Mouse (Mus musculus) forebrain, postnatal 0 days (tissue): ENCODE measurements around the gene Adamts4. TPM values are rescaled to one million over a fixed set of nuclear protein-coding genes. Genes with fewer than 3 reads are reported as not detected.

Source experiments
- ATAC-seq: fragments of 200-750 bp; cut with Nextera tagmentation; 2 replicates; pipeline ENCODE4 v1.8.0; 2017; ENCODE audit warnings: mild to moderate bottlenecking, moderate library complexity
- DNase-seq: peaks from one replicate; pipeline ENCODE4 v3.0.0-alpha.2; 2015
- H3K27ac ChIP-seq: fragments of 300-500 bp; sonication (generic); 2 replicates; pipeline ENCODE4 v1.5.1; 2014; ENCODE audit warnings: low read depth, mild to moderate bottlenecking, antibody characterized with exemption, low read length, moderate library complexity, mixed read lengths
- H3K27me3 ChIP-seq: fragments of 300-500 bp; sonication (generic); 2 replicates; pipeline ENCODE4 v1.6.1; 2014; ENCODE audit warnings: mild to moderate bottlenecking, low read length, mixed read lengths; ENCODE audit not compliant: insufficient read depth
- H3K36me3 ChIP-seq: fragments of 300-500 bp; sonication (generic); 2 replicates; pipeline ENCODE4 v1.6.1; 2014; ENCODE audit warnings: mild to moderate bottlenecking, moderate library complexity; ENCODE audit not compliant: insufficient read depth
- H3K4me1 ChIP-seq: fragments of 300-500 bp; sonication (generic); 2 replicates; pipeline ENCODE4 v1.6.1; 2014; ENCODE audit warnings: antibody characterized with exemption; ENCODE audit not compliant: insufficient read depth
- H3K4me2 ChIP-seq: fragments of 300-500 bp; sonication (generic); 2 replicates; pipeline ENCODE4 v1.6.1; 2014; ENCODE audit warnings: low read depth, mild to moderate bottlenecking, moderate library complexity
- H3K4me3 ChIP-seq: fragments of 300-500 bp; sonication (generic); 2 replicates; pipeline ENCODE4 v1.5.1; 2014; ENCODE audit warnings: low read depth, low read length, mixed read lengths
- H3K9ac ChIP-seq: fragments of 300-500 bp; sonication (generic); 2 replicates; pipeline ENCODE4 v1.6.1; 2014; ENCODE audit warnings: mild to moderate bottlenecking
- H3K9me3 ChIP-seq: fragments of 300-500 bp; sonication (generic); 2 replicates; pipeline ENCODE4 v1.6.1; 2016; ENCODE audit warnings: low read length
- CTCF ChIP-seq: sonication (generic); IDR thresholded peaks from 2 replicates; pipeline ENCODE4 v1.5.1; 2016; ENCODE audit warnings: antibody characterized with exemption, control low read depth, low read depth
- WGBS: fragments of 180-500 bp; shearing (Covaris S2); extraction: QIAGEN DNeasy Blood & Tissue Kit; methylation state at CpG from one replicate; pipeline ENCODE4 v1.1.7; 2014; 5-methylcytosine and 5-hydroxymethylcytosine counted together
- polyA plus RNA-seq: library from polyadenylated mRNA; unstranded; fragments of >200 nt; fragmentation: Nextera tagmentation; extraction: Ambion mirVana; gene quantifications from 2 replicates; pipeline ENCODE4 v1.2.1, GENCODE M21; 2015
- total RNA-seq: library from RNA; depleted of rRNA; stranded (reverse); fragments of >200 nt; gene quantifications from 2 replicates; pipeline ENCODE4 v1.2.3, GENCODE M21; 2014

The Adamts4 gene
- total and polyA plus RNA-seq, 2 experiments from 2014 or later = 5.6 to 5.9 TPM

DNA sequence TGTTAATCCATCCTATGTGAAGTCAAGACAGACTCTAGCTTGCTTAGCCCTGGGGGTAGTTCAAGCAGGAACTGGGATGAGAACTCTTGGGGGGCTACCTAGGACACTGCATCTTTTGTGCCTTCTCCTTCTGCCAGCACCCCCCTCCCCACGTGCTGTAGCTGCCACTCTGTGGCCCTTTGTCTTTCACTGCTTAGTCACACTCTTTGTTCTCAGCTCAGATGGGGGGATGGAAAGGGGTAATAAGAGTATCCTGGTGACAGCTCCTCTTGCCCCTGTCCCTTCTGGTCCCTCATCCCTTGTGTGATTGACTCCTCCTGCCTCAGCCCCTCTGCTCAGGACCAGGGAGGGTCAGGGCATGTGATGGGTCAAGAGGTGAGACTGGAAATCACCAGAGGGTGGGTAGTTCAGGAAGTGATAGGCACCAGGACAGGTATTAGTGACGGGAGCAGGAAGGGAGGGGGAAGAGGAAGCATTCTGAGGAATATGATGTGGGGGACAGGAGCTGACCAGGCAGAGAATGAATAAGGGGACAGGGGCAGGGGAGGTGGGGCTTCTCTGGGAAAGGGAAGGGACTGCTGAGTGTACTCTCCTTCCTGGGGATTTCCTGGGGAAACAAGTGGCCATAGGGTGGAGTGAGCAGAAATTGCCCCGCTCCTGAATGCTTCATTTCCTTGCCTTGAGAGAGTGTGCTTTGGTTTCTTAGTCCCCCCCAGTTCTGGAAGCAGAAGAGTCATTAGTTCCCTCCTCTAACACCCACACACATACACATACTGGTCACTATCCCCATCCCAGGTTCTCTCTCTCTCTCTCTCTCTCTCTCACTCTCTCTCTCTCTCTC lies 1.6 kb upstream of the Adamts4 start:
- 43% methylated on average over 3 of the region's 3 CpGs for WGBS
- peaks cover 15% of the 10 kb centered on the region; the same call in 1 of the 2 replicates for H3K4me1 ChIP-seq

DNA sequence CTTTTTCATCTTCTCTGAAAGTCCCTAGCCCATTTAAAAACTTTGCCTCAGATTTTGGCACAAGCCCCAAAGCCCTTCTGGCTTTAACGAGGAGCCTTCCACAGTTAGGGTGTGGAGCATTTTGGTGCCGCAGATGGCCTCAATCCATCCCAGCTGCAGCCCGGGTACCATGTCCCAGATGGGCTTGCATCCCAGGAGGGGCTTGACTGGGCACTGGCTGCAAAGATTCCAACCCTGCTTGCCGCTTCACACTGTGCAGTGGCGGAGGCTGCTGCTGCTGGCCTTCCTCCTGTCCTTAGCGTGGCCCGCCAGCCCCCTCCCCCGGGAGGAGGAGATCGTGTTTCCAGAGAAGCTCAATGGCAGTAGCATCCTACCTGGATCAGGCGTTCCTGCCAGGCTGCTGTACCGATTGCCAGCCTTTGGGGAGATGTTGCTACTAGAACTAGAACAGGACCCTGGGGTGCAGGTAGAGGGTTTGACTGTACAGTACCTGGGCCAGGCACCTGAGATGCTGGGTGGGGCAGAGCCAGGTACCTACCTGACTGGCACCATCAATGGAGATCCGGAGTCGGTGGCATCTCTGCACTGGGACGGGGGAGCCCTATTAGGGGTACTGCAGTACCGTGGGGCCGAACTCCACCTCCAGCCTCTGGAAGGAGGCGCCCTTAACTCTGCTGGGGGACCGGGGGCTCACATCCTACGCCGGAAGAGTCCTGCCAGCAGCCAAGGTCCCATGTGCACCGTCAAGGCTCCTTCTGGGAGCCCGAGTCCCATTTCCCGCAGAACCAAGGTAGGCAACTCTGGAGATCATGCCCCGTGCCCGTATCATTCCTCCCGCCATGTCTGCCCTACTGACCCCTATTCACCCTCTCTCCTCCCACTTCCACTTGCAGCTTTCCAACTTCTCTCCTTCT lies 716 bp downstream of the Adamts4 start, which contains the start of gene Ndufs2:
Ndufs2 (minus strand) TSS at position 709 of the 914 bp plus-strand sequence.
- Histone ChIP-seq H3K9me3 (no peaks in the 10 kb centered on the region), H3K27me3 (no peaks in the 10 kb centered on the region), H3K27ac (peak within 1 kb of the TSS; percentile 47; the same call in 1 of the 2 replicates), H3K4me1 (peaks cover 15% of the 10 kb centered on the region; the same call in 1 of the 2 replicates), H3K9ac (peak within 1 kb of the TSS; percentile 43), H3K4me3 (peak within 1 kb of the TSS; percentile 25), H3K36me3 (no peaks in the 10 kb centered on the region), H3K4me2 (peak within 1 kb of the TSS; percentile 53)
- TF ChIP-seq CTCF = no peak
- 13% methylated on average over 26 of the region's 26 CpGs for WGBS
- ATAC-seq = peak; percentile 16; the same call in 1 of the 2 replicates
- DNase-seq = peak; percentile 68

More for the DNA sequence above, 1.6 kb upstream of the Adamts4 start:
- no peaks in the 10 kb centered on the region for H3K9me3 ChIP-seq
- H3K27me3 ChIP-seq = no peaks in the 10 kb centered on the region
- no peak overlapping the region for H3K9ac ChIP-seq
- no peaks in the 10 kb centered on the region for H3K36me3 ChIP-seq
- ATAC-seq (no peak), DNase-seq (no peak)
- H3K4me3 ChIP-seq = no peak overlapping the region
- TF ChIP-seq CTCF = no peak
- no peak overlapping the region for H3K4me2 ChIP-seq
- H3K27ac ChIP-seq = no peak overlapping the region

- Histone ChIP-seq H3K27ac (no peak overlapping the region), H3K9me3 (no peaks in the 10 kb centered on the region), H3K4me2 (peak overlapping the region; percentile 53), H3K4me1 (peaks cover 15% of the 10 kb centered on the region; the same call in 1 of the 2 replicates), H3K9ac (no peak overlapping the region; the same call in 1 of the 2 replicates), H3K4me3 (peak overlapping the region; percentile 25), H3K36me3 (no peaks in the 10 kb centered on the region), H3K27me3 (no peaks in the 10 kb centered on the region)
- TF ChIP-seq CTCF = no peak
- ATAC-seq = no peak
- DNase-seq = no peak
- 11% methylated on average over 13 of the region's 13 CpGs for WGBS
These were observed 1.5 kb downstream of the Adamts4 start for GRCm38 (mm10) chr1:171251594-171252324.

DNA sequence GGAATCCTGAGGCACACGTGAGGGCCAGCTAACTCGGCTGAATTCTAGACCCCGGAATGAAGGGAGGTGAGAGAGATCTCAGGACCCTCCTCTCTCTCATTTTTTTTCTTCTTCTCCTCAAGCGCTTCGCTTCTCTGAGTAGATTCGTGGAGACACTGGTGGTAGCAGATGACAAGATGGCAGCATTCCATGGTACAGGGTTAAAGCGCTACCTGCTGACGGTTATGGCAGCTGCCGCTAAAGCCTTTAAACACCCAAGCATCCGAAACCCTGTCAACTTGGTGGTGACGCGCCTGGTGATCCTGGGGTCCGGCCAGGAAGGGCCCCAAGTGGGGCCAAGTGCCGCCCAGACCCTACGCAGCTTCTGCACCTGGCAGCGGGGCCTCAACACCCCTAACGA lies 2.2 kb downstream of the Adamts4 start:
- Histone ChIP-seq H3K27me3 (no peaks in the 10 kb centered on the region), H3K4me3 (no peak overlapping the region), H3K36me3 (no peaks in the 10 kb centered on the region), H3K9ac (no peak overlapping the region), H3K4me1 (peaks cover 15% of the 10 kb centered on the region; the same call in 1 of the 2 replicates), H3K4me2 (peak overlapping the region; percentile 53; the same call in 1 of the 2 replicates), H3K9me3 (no peaks in the 10 kb centered on the region), H3K27ac (no peak overlapping the region)
- DNase-seq (no peak), ATAC-seq (no peak)
- no peak for TF ChIP-seq CTCF
- 52% methylated on average over 17 of the region's 17 CpGs for WGBS

DNA sequence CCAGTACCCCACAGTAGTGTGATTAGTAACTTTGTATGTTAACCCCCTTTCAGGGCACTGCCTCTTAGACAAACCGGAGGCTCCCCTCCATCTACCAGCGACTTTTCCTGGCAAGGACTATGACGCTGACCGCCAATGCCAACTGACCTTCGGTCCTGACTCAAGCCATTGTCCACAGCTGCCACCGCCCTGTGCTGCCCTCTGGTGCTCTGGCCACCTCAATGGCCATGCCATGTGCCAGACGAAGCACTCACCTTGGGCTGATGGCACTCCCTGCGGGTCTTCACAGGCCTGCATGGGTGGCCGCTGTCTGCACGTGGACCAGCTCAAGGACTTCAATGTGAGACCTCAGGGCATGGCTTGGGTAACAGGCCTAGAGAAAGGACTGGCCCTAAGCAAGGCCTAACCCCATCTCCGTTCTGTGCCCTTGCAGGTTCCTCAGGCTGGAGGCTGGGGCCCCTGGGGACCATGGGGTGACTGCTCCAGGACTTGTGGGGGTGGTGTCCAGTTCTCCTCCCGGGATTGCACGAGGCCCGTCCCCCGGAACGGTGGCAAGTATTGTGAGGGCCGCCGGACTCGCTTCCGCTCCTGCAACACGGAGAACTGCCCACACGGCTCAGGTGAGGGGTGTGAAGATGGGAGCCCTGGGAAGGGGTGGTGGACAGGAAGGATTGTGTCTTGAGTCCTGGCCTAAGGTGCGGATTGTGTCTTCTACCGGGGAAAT lies 6.0 kb downstream of the Adamts4 start:
- ATAC-seq = no peak
- 90% methylated on average over 24 of the region's 24 CpGs for WGBS

More for the DNA sequence above, 6.0 kb downstream of the Adamts4 start:
- no peak overlapping the region for H3K9ac ChIP-seq
- no peaks in the 10 kb centered on the region for H3K27me3 ChIP-seq
- no peak for DNase-seq
- TF ChIP-seq CTCF = no peak
- H3K4me3 ChIP-seq = no peak overlapping the region
- H3K36me3 ChIP-seq = 0 out of 2 replicates have a peak, but pooled peaks cover 6% of the 10 kb centered on the region
- no peak overlapping the region for H3K4me2 ChIP-seq
- H3K27ac ChIP-seq = no peak overlapping the region
- no peaks in the 10 kb centered on the region for H3K9me3 ChIP-seq
- H3K4me1 ChIP-seq = 0 out of 2 replicates have a peak, but pooled peaks cover 6% of the 10 kb centered on the region
